Mouse (Mus musculus): ENCODE data around the gene Nav1. TPM values are rescaled to one million over a fixed set of nuclear protein-coding genes. Genes with fewer than 3 reads are reported as not detected.
A peak's percentile ranks its signal among the peaks of the same experiment; 100 is the strongest.
"Not testable (repeated sequence)": the region's sequence is repeated elsewhere in the genome, so short reads cannot be mapped to it uniquely, and the experiment has no call there.

Nav1 gene
- polyA plus RNA-seq, 1 experiment from 2014 or later, result 16.6 TPM

DNA sequence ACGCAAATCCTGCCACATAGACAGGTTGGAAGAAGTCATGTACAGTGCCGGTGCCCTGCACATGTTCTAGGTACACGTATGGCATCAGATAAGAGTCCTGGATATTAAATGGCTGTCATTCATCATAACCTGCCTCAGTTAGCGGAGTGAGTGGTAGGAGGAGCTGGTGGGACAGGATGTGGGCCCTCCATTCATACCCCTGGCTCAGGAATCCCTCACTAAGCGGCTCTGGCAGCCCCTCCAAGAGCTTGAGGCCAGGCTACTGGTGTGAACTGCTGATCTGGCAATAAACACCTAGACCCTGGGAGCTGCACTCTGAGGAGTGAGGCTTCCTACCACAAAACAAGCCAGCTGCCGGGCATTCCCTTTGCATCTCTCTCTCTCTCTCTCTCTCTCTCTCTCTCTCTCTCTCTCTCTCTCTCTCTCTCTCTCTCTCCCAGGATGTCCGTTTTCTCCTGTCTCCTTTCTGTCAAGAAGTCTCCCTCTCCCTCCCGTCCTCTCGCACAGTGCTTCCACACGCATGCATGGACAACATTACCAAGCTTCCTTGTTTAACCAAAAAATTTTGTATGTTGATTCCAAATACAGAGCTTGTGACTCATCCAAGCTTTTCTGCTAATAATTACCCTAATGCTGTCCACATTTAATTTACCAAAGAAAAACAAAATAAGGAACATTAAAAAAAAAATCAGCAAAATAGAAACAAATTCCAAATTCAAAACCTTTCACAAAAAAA is 116.0 kb downstream of the Nav1 start:
- no peak overlapping the region for H3K4me3 ChIP-seq (replicated peaks)
- H3K9ac ChIP-seq, result no peak overlapping the region
- no peak overlapping the region for H3K27ac ChIP-seq
- H3K36me3 ChIP-seq, result no peaks in the 10 kb centered on the region
- H3K4me2 ChIP-seq, result no peak overlapping the region
- H3K27me3 ChIP-seq, result no peaks in the 10 kb centered on the region
- H3K4me1 ChIP-seq, result peaks cover 24% of the 10 kb centered on the region
- WGBS, result 54% methylated on average over 10 of the region's 10 CpGs
- ATAC-seq (replicated peaks; ENCODE audit: low FRiP score), result no peak
- H3K9me3 ChIP-seq (replicated peaks), result no peaks in the 10 kb centered on the region

DNA sequence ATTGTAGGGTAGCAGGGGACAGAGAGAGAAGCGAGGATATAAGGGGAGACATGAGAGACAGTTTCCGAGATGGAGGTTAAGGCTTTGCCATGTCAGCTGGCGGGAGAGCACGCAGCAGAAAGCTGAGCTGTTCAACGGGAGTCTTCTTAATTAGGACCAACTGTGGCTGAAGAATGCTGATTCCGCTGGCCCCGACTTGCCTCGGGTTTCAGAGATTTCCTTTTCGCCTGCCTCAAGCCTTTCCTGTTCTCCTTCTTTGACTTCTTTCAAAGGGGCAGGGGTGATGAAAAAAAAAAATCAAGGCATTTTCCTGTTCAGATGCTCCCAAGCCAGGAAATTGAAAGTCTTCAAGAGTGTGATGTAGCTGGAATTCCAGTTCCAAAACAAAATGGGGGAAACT is 118.2 kb downstream of the Nav1 start:
- 41% methylated on average over 9 of the region's 9 CpGs for WGBS
- 0 out of 2 replicates have a peak, but pooled peaks cover 2% of the 10 kb centered on the region for H3K36me3 ChIP-seq
- no peak overlapping the region for H3K4me3 ChIP-seq (replicated peaks)
- no peaks in the 10 kb centered on the region for H3K9me3 ChIP-seq (replicated peaks)
- no peaks in the 10 kb centered on the region for H3K27me3 ChIP-seq
- ATAC-seq (replicated peaks; ENCODE audit: low FRiP score), result no peak
- H3K4me1 ChIP-seq, result peaks cover 31% of the 10 kb centered on the region
- H3K9ac ChIP-seq, result no peak overlapping the region
- no peak overlapping the region for H3K4me2 ChIP-seq
- no peak overlapping the region; the same call in 1 of the 2 replicates for H3K27ac ChIP-seq

GRCm38 (mm10) chr1:135485179-135485578 is 121.9 kb downstream of the Nav1 start:
- H3K27me3 ChIP-seq, result no peaks in the 10 kb centered on the region
- no peak overlapping the region for H3K27ac ChIP-seq
- H3K9me3 ChIP-seq (replicated peaks), result no peaks in the 10 kb centered on the region
- no peak overlapping the region for H3K4me2 ChIP-seq
- H3K9ac ChIP-seq, result no peak overlapping the region
- no peak for ATAC-seq (replicated peaks; ENCODE audit: low FRiP score)
- H3K36me3 ChIP-seq, result peaks cover 8% of the 10 kb centered on the region; the same call in 1 of the 2 replicates
- no peak overlapping the region for H3K4me3 ChIP-seq (replicated peaks)
- WGBS, result 82% methylated on average over 7 of the region's 7 CpGs
- peaks cover 12% of the 10 kb centered on the region for H3K4me1 ChIP-seq

DNA sequence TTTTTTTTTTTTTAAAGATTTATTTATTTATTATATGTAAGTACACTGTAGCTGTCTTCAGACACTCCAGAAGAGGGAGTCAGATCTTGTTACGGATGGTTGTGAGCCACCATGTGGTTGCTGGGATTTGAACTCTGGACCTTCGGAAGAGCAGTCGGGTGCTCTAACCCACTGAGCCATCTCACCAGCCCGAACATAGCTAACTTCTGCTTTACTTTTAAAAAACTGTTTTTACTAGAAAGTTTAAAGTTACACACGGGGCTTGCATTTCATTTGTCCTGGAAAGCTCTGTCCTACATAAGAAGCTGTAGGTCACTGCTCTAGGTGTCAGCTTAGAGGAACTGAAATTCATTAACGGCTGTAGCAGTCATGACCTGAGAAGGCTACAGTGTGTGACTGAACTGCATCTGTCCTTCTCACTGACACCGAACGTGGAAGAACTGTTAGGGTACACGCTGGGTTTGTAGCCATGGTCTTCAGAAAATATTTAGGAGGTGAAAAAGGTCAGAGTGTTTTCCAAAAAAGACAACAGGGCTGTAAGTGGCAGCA is 122.5 kb downstream of the Nav1 start:
- H3K9me3 ChIP-seq (replicated peaks); H3K9ac ChIP-seq; H3K27me3 ChIP-seq; H3K4me2 ChIP-seq; H3K27ac ChIP-seq; ATAC-seq (replicated peaks; ENCODE audit: low FRiP score); H3K36me3 ChIP-seq; H3K4me3 ChIP-seq (replicated peaks): not testable (repeated sequence)
- WGBS, result 59% methylated on average over 9 of the region's 9 CpGs
- H3K4me1 ChIP-seq, result peaks cover 12% of the 10 kb centered on the region

GRCm38 (mm10) chr1:135483971-135484370 is 123.1 kb downstream of the Nav1 start:
- no peak overlapping the region for H3K27ac ChIP-seq
- H3K36me3 ChIP-seq, result peaks cover 8% of the 10 kb centered on the region; the same call in 1 of the 2 replicates
- no peak for ATAC-seq (replicated peaks; ENCODE audit: low FRiP score)
- no peaks in the 10 kb centered on the region for H3K9me3 ChIP-seq (replicated peaks)
- H3K27me3 ChIP-seq, result no peaks in the 10 kb centered on the region
- H3K4me1 ChIP-seq, result peaks cover 12% of the 10 kb centered on the region
- H3K9ac ChIP-seq, result no peak overlapping the region
- no peak overlapping the region for H3K4me3 ChIP-seq (replicated peaks)
- WGBS, result 77% methylated on average over 6 of the region's 6 CpGs
- H3K4me2 ChIP-seq, result no peak overlapping the region

- 98% methylated on average over 1 of the region's 1 CpGs for WGBS
- Histone ChIP-seq H3K4me2 (no peak overlapping the region), H3K9ac (no peak overlapping the region), H3K27me3 (no peaks in the 10 kb centered on the region), H3K4me1 (peaks cover 6% of the 10 kb centered on the region; the same call in 1 of the 2 replicates), H3K36me3 (peaks cover 8% of the 10 kb centered on the region; the same call in 1 of the 2 replicates), H3K27ac (no peak overlapping the region), H3K9me3 (replicated peaks) (no peaks in the 10 kb centered on the region), H3K4me3 (replicated peaks) (no peak overlapping the region)
- ATAC-seq (replicated peaks; ENCODE audit: low FRiP score), result no peak
Observed at GRCm38 (mm10) chr1:135482666-135483065, 124.4 kb downstream of the Nav1 start.

GRCm38 (mm10) chr1:135481656-135482055 is 125.4 kb downstream of the Nav1 start:
- ATAC-seq (replicated peaks; ENCODE audit: low FRiP score), result no peak
- 86% methylated on average over 9 of the region's 9 CpGs for WGBS
- Histone ChIP-seq H3K4me1 (peaks cover 6% of the 10 kb centered on the region; the same call in 1 of the 2 replicates), H3K27ac (no peak overlapping the region), H3K36me3 (peaks cover 8% of the 10 kb centered on the region; the same call in 1 of the 2 replicates), H3K4me3 (replicated peaks) (no peak overlapping the region), H3K9ac (no peak overlapping the region), H3K27me3 (no peaks in the 10 kb centered on the region), H3K4me2 (no peak overlapping the region), H3K9me3 (replicated peaks) (no peaks in the 10 kb centered on the region)

GRCm38 (mm10) chr1:135480815-135481214 is 126.3 kb downstream of the Nav1 start:
- Histone ChIP-seq H3K9ac (no peak overlapping the region), H3K27ac (no peak overlapping the region), H3K4me3 (replicated peaks) (no peak overlapping the region), H3K36me3 (peaks cover 8% of the 10 kb centered on the region; the same call in 1 of the 2 replicates), H3K9me3 (replicated peaks) (no peaks in the 10 kb centered on the region), H3K27me3 (no peaks in the 10 kb centered on the region), H3K4me2 (no peak overlapping the region), H3K4me1 (peaks cover 12% of the 10 kb centered on the region)
- 71% methylated on average over 3 of the region's 3 CpGs for WGBS
- ATAC-seq (replicated peaks; ENCODE audit: low FRiP score), result no peak

DNA sequence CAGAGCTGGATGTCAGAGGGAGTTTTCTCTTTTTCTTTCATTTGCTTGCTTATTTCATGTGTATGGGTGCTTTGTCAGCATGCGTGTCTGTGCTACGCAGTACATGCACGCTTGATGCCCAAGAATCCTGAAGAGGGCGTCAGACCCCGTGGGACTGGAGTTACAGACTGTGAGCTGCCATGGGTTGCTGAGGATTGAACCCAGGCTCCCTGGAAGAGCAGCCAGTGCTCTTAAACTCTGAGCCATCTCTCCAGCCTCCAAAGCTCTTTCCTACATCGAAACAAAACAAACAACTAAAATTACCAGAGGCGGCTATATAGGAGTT is 131.6 kb downstream of the Nav1 start:
- no peak overlapping the region for H3K4me3 ChIP-seq (replicated peaks)
- ATAC-seq (replicated peaks; ENCODE audit: low FRiP score), result no peak
- peak overlapping the region; percentile 17; the same call in 1 of the 2 replicates for H3K4me2 ChIP-seq
- H3K4me1 ChIP-seq, result peaks cover 29% of the 10 kb centered on the region
- H3K9me3 ChIP-seq (replicated peaks), result no peaks in the 10 kb centered on the region
- peak overlapping the region; percentile 82 for H3K27ac ChIP-seq
- WGBS, result 65% methylated on average over 7 of the region's 7 CpGs
- H3K36me3 ChIP-seq, result peaks cover 19% of the 10 kb centered on the region
- no peak overlapping the region for H3K9ac ChIP-seq
- no peaks in the 10 kb centered on the region for H3K27me3 ChIP-seq

- peak overlapping the region; percentile 17; the same call in 1 of the 2 replicates for H3K4me2 ChIP-seq
- 43% methylated on average over 15 of the region's 15 CpGs for WGBS
- H3K4me3 ChIP-seq (replicated peaks), result no peak overlapping the region
- H3K36me3 ChIP-seq, result peaks cover 24% of the 10 kb centered on the region
- no peaks in the 10 kb centered on the region for H3K27me3 ChIP-seq
- ATAC-seq (replicated peaks; ENCODE audit: low FRiP score), result no peak; the same call in 1 of the 2 replicates
- no peaks in the 10 kb centered on the region for H3K9me3 ChIP-seq (replicated peaks)
- H3K9ac ChIP-seq, result no peak overlapping the region
- peaks cover 29% of the 10 kb centered on the region for H3K4me1 ChIP-seq
- H3K27ac ChIP-seq, result peak overlapping the region; percentile 82
Observed at GRCm38 (mm10) chr1:135474861-135475570, 132.1 kb downstream of the Nav1 start.

DNA sequence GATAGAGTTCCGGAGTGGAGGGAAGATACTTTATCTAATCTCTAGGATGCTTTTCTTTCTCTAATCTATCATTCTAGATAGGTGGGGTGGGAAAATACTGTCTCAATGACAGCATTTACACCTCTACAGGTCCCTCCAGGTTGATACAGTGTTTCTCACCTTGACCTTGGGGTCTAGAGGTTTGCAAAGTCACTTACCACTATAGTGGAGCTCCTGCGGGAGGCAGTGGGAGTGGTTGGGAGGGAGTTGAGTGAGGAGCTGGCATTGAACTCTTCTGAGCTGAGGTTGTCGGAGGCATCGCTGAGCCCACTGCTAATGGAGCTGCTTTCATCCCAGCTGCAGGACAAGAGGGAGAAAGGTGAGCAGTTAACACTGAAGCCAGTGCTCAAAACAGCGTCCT is 134.6 kb downstream of the Nav1 start:
- WGBS, result 30% methylated on average over 5 of the region's 5 CpGs
- H3K36me3 ChIP-seq, result peaks cover 48% of the 10 kb centered on the region
- ATAC-seq (replicated peaks; ENCODE audit: low FRiP score), result no peak

DNA sequence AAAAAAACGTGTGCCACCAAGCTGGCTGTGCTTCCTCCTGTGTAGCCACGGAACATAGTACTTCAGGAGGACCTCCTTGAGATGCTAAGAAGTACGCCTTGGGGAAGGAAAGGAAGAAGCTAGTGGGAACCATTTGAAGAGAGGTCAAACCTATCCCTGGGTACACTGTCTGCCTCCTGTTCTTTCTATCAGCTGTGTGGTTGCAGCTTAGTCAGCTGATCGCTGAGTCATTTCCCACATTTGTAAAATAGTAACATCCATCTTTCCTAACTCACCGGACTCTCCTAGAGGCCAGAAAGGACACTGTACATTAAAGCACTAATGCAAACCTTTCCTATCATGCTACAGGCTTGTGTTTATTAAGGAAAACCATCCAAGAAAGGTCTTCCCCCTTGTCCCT is 135.4 kb downstream of the Nav1 start:
- H3K36me3 ChIP-seq, result peaks cover 56% of the 10 kb centered on the region
- no peak for ATAC-seq (replicated peaks; ENCODE audit: low FRiP score)

More for the DNA sequence above, 134.6 kb downstream of the Nav1 start:
- Histone ChIP-seq H3K9ac (no peak overlapping the region), H3K4me1 (peaks cover 29% of the 10 kb centered on the region), H3K27ac (peak overlapping the region; percentile 82), H3K4me3 (replicated peaks) (no peak overlapping the region), H3K27me3 (no peaks in the 10 kb centered on the region), H3K4me2 (0 out of 2 replicates have a peak overlapping the region, but pooled peaks have one; percentile 7), H3K9me3 (replicated peaks) (no peaks in the 10 kb centered on the region)

More for the DNA sequence above, 135.4 kb downstream of the Nav1 start:
- Histone ChIP-seq H3K4me1 (peaks cover 29% of the 10 kb centered on the region), H3K4me2 (no peak overlapping the region), H3K9me3 (replicated peaks) (no peaks in the 10 kb centered on the region), H3K4me3 (replicated peaks) (no peak overlapping the region), H3K27me3 (no peaks in the 10 kb centered on the region), H3K9ac (no peak overlapping the region), H3K27ac (no peak overlapping the region)
- WGBS, result 82% methylated on average over 5 of the region's 5 CpGs
